Mouse (Mus musculus) cortical plate, adult 2 months (tissue): ENCODE measurements around the gene Scel.

Source experiments
- CTCF ChIP-seq: fragments of 200-500 bp; IDR thresholded peaks from 2 replicates; pipeline ENCODE4 v1.5.1; 2011; ENCODE audit warnings: mild to moderate bottlenecking, control low read depth, low read length; ENCODE audit not compliant: insufficient read depth; ENCODE audit errors: extremely low read depth
- POLR2A ChIP-seq: fragments of 200-500 bp; IDR thresholded peaks from 2 replicates; pipeline ENCODE4 v1.6.1; 2011; ENCODE audit warnings: mild to moderate bottlenecking, low read length, control low read depth; ENCODE audit not compliant: insufficient read depth; ENCODE audit errors: extremely low read depth

- no peak for TF ChIP-seq CTCF
- TF ChIP-seq POLR2A, result no peak
These were observed 136.2 kb downstream of the Scel start for GRCm38 (mm10) chr14:103649302-103649701.
